Comparison of ENCODE assay signal across 27 mouse cellular contexts in the genomic region with DNA sequence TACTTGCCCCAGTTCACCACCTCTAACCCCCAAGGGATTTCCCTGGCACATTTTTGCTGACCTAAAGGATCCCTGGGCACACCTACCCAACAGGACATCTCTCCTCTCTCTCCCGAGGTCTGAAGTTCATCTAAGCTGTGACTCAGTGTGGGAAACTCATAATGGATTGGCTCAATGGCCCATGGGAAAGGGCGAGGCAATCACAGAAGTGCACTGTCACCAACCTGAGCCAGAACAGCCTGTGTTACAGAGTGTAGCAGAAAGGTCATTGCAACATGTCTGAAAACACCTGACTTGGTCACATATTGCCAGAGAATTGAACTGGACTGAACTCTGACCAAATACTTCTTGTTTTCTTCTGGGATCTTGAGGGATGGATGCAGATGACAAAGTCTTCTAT.
A peak's percentile ranks its signal among the peaks of the same experiment; 100 is the strongest.
DNase-seq lines count a peak whose midpoint lies in the region; ATAC-seq and TF ChIP-seq lines count a peak whose summit lies in the region.
"Had no signal": no experiment of that assay in that cellular context is flagged by ENCODE, and none has a peak within 500 bp of the region (broad histone marks: within the 10 kb centered on the region; RNA-seq: fewer than 3 reads in every experiment).

No protein-coding gene starts in this region.

- no peaks in the 10 kb centered on the region for H3K36me3 ChIP-seq in liver, postnatal 0 days (replicated peaks; ENCODE audit: insufficient read depth, low read length)
- H3K36me3 ChIP-seq: hindbrain, embryonic 13.5 days; limb, embryonic 13.5 days; liver, embryonic 15.5 days; midbrain, embryonic 12.5 days; stomach, embryonic 15.5 days had no signal

- ATAC-seq in liver, postnatal 0 days: peak; percentile 96
- ATAC-seq: forebrain, embryonic 14.5 days; Patski had no signal

- peak overlapping the region; percentile 31; the same call in 1 of the 2 replicates for H3K27ac ChIP-seq in gastrocnemius, adult 2 months
- H3K27ac ChIP-seq in liver, postnatal 0 days (ENCODE audit: low read depth): no peak overlapping the region; the same call in none of the 2 replicates
- H3K27ac ChIP-seq: hindbrain, embryonic 13.5 days; left cerebral cortex, adult 2 months; limb, embryonic 13.5 days; liver, embryonic 15.5 days; midbrain, embryonic 12.5 days; stomach, embryonic 15.5 days had no signal

- no peaks in the 10 kb centered on the region for H3K9me3 ChIP-seq in liver, postnatal 0 days (ENCODE audit: low read length)
- H3K9me3 ChIP-seq: hindbrain, embryonic 13.5 days; limb, embryonic 13.5 days; liver, embryonic 15.5 days; midbrain, embryonic 12.5 days; stomach, embryonic 15.5 days had no signal

- H3K9ac ChIP-seq in liver, postnatal 0 days (replicated peaks): no peak overlapping the region
- H3K9ac ChIP-seq: hindbrain, embryonic 13.5 days; limb, embryonic 13.5 days; liver, embryonic 15.5 days; midbrain, embryonic 12.5 days; stomach, embryonic 15.5 days had no signal

- intact Hi-C loops in gastrocnemius, adult 2 months (cut with DNase I): no loop called here

- H3K27me3 ChIP-seq in liver, postnatal 0 days (ENCODE audit: insufficient read depth, low read length): no peaks in the 10 kb centered on the region
- H3K27me3 ChIP-seq: limb, embryonic 13.5 days; midbrain, embryonic 12.5 days; Patski; stomach, embryonic 15.5 days had no signal

- H3K4me1 ChIP-seq in liver, postnatal 0 days (ENCODE audit: insufficient read depth): peaks cover 15% of the 10 kb centered on the region

- H3K4me3 ChIP-seq in gastrocnemius, adult 2 months: no peak overlapping the region
- no peak overlapping the region for H3K4me3 ChIP-seq in liver, postnatal 0 days (ENCODE audit: low read depth, low read length)
- H3K4me3 ChIP-seq: hindbrain, embryonic 13.5 days; left cerebral cortex, adult 2 months; limb, embryonic 13.5 days; liver, embryonic 15.5 days; midbrain, embryonic 12.5 days; stomach, embryonic 15.5 days had no signal

- no peak for DNase-seq in gastrocnemius, adult 2 months
- no peak for DNase-seq in gastrocnemius, postnatal 10 days
- DNase-seq in liver, postnatal 0 days: peak; percentile 46
- no peak for DNase-seq in liver
- DNase-seq in large intestine, adult 2 months (ENCODE audit: low read depth, low spot score): peak; percentile 90
- DNase-seq in right cerebral cortex, postnatal 4 days: no peak
- DNase-seq in B cell, adult 2 months: no peak
- DNase-seq: adrenal gland, postnatal 14 days; cerebellum, adult 11 months; cerebellum, adult 9-10 months; cerebellum, postnatal 36 days; heart, postnatal 36 days; kidney, postnatal 10 days; lung, postnatal 36 days; retina, postnatal 1 day; right cerebral cortex, postnatal 14 days; thymus, adult 2 months; thymus, postnatal 36 days had no signal

- peak; percentile 77; the same call in 1 of the 2 replicates for TF ChIP-seq EP300 in liver, postnatal 0 days (IDR thresholded peaks at IDR 0.05; ENCODE audit: low read depth)

- TF ChIP-seq CTCF in gastrocnemius, adult 2 months (IDR thresholded peaks at IDR 0.05): no peak
- no peak for TF ChIP-seq CTCF in liver, postnatal 0 days (IDR thresholded peaks at IDR 0.05; ENCODE audit: low read depth)

- 55% methylated on average over 2 of the region's 2 CpGs for WGBS in liver, postnatal 0 days (ENCODE audit: insufficient replicate concordance)
- 44% methylated on average over 2 of the region's 2 CpGs for WGBS in large intestine, adult 2 months

- no peak overlapping the region for H3K4me2 ChIP-seq in liver, postnatal 0 days (ENCODE audit: low read depth, low read length)
- H3K4me2 ChIP-seq: heart, embryonic 11.5 days; hindbrain, embryonic 13.5 days; limb, embryonic 13.5 days; liver, embryonic 15.5 days; midbrain, embryonic 12.5 days; stomach, embryonic 15.5 days had no signal

Comparison
In these comparisons a context has a peak if more than half of its experiments do, and no peak if none do; other contexts are left out.
1. DNase-seq: peak in liver, postnatal 0 days (single experiment) and large intestine, adult 2 months (single experiment); none in gastrocnemius, adult 2 months (single experiment), gastrocnemius, postnatal 10 days (single experiment), liver (single experiment), right cerebral cortex, postnatal 4 days (single experiment) and B cell, adult 2 months (0 of 2).